ENCODE assay signal across 8 mouse cellular contexts in genomic region chr9:44134101-44134850, GRCm38 (mm10). TPM values are rescaled to one million over a fixed set of nuclear protein-coding genes. Genes with fewer than 3 reads are reported as not detected.
A peak's percentile ranks its signal among the peaks of the same experiment; 100 is the strongest.
DNase-seq lines count a peak whose midpoint lies in the region; ATAC-seq and TF ChIP-seq lines count a peak whose summit lies in the region.

Gene Mcam (plus strand): TSS chr9:44134469.

- no peak for ATAC-seq in liver, embryonic 12.5 days
- peak; percentile 12; the same call in 1 of the 2 replicates for ATAC-seq in neural tube, embryonic 13.5 days (ENCODE audit: low read depth)
- ATAC-seq in frontal cortex, adult (ENCODE audit: low TSS enrichment) = no peak

- no peak for TF ChIP-seq CTCF in cortical plate, adult 2 months (IDR thresholded peaks at IDR 0.05; ENCODE audit: extremely low read depth, insufficient read depth, low read length)

- DNase-seq in 3134 (ENCODE audit: extremely low read depth, insufficient read length, low spot score) (peak; percentile 70), R1 (ENCODE audit: low read depth, low spot score) (peak; percentile 50)
- DNase-seq in heart, adult 18-20 months = peak; percentile 69 to 74
- peak; percentile 82 for DNase-seq in kidney, adult 18-20 months

- TF ChIP-seq POLR2A in cortical plate, adult 2 months (IDR thresholded peaks at IDR 0.05; ENCODE audit: extremely low read depth, insufficient read depth, low read length) = 0 out of 2 replicates have a peak, but pooled peaks have one; percentile 10

- peak within 1 kb of the TSS; percentile 78 for H3K27ac ChIP-seq in cortical plate, adult 2 months (ENCODE audit: insufficient read depth, low read length)
- no peak within 1 kb of the TSS for H3K27ac ChIP-seq in liver, embryonic 12.5 days
- peak within 1 kb of the TSS; percentile 65 for H3K27ac ChIP-seq in neural tube, embryonic 13.5 days (replicated peaks)

- peaks cover 82% of the 10 kb centered on the region for H3K27me3 ChIP-seq in liver, embryonic 12.5 days (replicated peaks)
- peaks cover 73% of the 10 kb centered on the region for H3K27me3 ChIP-seq in neural tube, embryonic 13.5 days

- no peaks in the 10 kb centered on the region for H3K4me1 ChIP-seq in cortical plate, adult 2 months (ENCODE audit: control insufficient read depth, insufficient read depth, low read length)
- peaks cover 42% of the 10 kb centered on the region for H3K4me1 ChIP-seq in liver, embryonic 12.5 days
- H3K4me1 ChIP-seq in neural tube, embryonic 13.5 days (replicated peaks) = peaks cover 55% of the 10 kb centered on the region

- WGBS in liver, embryonic 12.5 days (ENCODE audit: insufficient replicate concordance) = 2% methylated on average over 54 of the region's 55 CpGs
- WGBS in neural tube, embryonic 13.5 days = 1% methylated on average over 39 of the region's 55 CpGs

- no peaks in the 10 kb centered on the region for H3K36me3 ChIP-seq in liver, embryonic 12.5 days
- H3K36me3 ChIP-seq in neural tube, embryonic 13.5 days = no peaks in the 10 kb centered on the region

- H3K4me2 ChIP-seq in liver, embryonic 12.5 days = peak within 1 kb of the TSS; percentile 71
- peak within 1 kb of the TSS; percentile 84 for H3K4me2 ChIP-seq in neural tube, embryonic 13.5 days

- no peaks in the 10 kb centered on the region for H3K9me3 ChIP-seq in liver, embryonic 12.5 days (replicated peaks)
- H3K9me3 ChIP-seq in neural tube, embryonic 13.5 days = no peaks in the 10 kb centered on the region

- H3K4me3 ChIP-seq in cortical plate, adult 2 months (ENCODE audit: insufficient read depth, low read length) = peak within 1 kb of the TSS; percentile 45
- H3K4me3 ChIP-seq in liver, embryonic 12.5 days = peak within 1 kb of the TSS; percentile 56
- peak within 1 kb of the TSS; percentile 51 for H3K4me3 ChIP-seq in neural tube, embryonic 13.5 days

- peak within 1 kb of the TSS; percentile 47 for H3K9ac ChIP-seq in liver, embryonic 12.5 days
- H3K9ac ChIP-seq in neural tube, embryonic 13.5 days = peak within 1 kb of the TSS; percentile 69

RNA-seq across cellular contexts. Expression of gene Mcam, which starts in this region (rescaled TPM):
- polyA plus RNA-seq in cortical plate, adult 2 months (2012; rRNA removed) = 26.2 and 27.4 TPM in 2 replicates
- 10 to 100 TPM; 31.0 to 38.6 TPM for total RNA-seq in heart, adult 18-20 months (2021)
- 6.1 and 6.3 TPM in 2 replicates for polyA plus RNA-seq in liver, embryonic 12.5 days (2016; fragmentation: Nextera tagmentation; extraction: Ambion mirVana)
- 21.0 and 23.6 TPM in 2 replicates for polyA plus RNA-seq in neural tube, embryonic 13.5 days (2015; fragmentation: Nextera tagmentation; extraction: Ambion mirVana)
